Mouse (Mus musculus): ENCODE data around the gene Retreg3.
A peak's percentile ranks its signal among the peaks of the same experiment; 100 is the strongest.

The Retreg3 gene

DNA sequence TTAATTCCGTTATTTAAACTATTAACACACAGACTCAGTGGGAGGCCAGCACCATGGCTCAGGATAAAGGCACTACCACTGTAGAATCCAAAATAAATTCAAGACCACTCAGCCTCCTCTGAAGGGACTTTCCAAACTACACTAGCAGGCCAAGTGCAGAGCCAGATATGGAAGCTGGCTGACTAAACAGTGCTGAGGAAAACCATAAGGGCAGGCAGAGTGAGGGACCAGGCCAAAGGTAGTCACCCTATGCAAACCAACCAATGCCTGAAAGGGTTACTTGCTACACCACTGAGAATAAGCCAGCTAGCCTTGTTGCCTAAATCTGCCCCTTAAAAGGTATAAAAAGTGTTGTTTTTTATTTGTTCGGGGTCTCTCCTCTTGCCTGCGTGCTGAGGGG lies 7.5 kb downstream of the Retreg3 start:
- no peak for DNase-seq

DNA sequence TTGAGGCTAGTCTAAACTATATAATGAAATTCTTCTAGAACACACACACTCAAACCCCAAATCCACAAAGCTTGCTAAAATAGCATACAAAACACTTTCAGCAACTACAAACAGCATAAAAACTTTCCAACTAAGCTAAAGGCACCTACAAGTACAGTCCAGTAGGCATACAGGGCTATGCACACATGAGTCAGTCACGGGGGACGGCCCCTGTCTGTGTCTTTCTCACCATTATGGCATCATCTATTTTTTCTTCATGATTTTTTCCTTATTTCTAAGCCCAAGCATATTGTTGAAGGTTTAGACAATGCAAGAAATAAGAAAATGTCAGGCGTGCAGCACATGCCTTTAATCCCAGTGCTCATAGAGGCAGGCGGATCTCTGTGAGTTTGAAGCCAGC lies 8.5 kb downstream of the Retreg3 start:
- no peak for DNase-seq

DNA sequence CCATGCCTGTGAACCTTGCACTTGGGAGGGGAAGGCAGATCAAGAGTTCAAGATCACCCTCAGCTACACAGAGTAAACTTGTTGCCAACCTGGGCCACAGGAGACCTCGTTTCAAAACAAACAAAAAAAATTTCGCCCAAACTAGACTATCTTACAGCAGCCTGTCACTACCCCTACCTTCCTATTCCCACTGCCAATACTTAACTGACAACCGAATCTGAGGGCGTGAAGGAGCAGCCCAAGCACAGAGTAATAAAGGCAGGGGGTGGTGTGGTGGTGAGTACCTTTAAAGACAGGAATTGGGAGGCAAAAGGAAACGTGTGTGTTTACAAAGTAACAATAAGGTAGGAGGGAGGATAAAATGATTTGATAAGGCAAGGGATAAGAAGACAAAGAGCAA lies 9.0 kb downstream of the Retreg3 start:
- DNase-seq = no peak

DNA sequence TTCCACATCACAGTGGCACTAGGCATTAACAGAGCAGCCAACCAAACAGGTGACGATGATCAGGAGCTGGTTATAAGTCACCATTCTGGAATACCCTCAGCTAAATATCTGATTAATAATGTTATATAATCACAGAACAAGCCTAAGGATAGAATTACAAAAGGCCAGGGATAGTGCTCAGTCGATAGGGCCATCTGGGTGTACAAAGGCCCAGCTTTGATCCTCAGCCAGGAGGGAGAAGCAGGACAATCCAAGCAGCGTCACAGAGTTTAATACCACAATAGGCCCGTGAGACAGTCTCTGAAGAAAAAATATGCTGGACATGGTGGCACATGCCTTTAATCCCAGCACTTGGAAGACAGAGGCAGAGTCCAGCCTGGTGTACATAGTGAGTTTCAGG lies 10.3 kb downstream of the Retreg3 start:
- DNase-seq = no peak

DNA sequence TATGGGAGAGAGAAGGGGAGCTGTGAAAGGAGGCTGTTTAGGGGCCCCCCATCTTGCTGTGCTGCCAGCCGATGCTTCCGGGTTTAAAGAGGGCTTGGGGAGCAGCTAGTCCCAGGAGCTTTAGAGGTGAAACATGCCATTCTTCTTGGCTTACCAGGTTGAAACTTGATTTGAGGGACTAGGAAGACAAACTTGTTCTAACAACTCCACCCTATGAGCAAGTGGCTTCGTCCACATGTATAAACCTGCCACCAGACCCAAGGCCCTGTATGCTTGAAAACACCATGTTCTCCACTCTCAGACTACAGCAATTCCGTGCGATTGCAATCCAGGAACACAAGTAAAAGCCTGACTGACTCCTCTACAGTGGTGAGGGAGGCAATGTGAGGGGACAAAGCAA lies 16.7 kb downstream of the Retreg3 start:
- no peak for DNase-seq

DNA sequence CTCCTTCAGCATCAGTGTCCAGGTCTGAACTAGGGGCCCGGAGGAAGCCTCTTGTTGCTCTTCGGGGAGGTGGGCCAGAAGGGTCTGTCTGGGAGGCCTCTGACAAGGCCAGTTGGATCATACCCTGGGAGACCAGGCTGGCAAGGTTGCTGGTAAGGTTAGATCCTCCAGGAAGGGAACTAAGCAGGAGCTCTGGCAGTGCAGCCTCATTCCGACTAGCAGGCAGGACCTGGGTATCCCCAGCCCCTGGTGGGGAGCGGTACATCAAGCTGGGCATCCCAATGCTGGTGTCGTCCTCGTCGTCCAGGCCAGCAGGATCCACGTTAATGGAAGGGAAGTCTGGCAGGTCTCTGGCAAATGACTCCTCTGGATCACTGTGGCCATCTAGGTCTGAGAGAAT lies 21.5 kb downstream of the Retreg3 start:
- no peak for DNase-seq

DNA sequence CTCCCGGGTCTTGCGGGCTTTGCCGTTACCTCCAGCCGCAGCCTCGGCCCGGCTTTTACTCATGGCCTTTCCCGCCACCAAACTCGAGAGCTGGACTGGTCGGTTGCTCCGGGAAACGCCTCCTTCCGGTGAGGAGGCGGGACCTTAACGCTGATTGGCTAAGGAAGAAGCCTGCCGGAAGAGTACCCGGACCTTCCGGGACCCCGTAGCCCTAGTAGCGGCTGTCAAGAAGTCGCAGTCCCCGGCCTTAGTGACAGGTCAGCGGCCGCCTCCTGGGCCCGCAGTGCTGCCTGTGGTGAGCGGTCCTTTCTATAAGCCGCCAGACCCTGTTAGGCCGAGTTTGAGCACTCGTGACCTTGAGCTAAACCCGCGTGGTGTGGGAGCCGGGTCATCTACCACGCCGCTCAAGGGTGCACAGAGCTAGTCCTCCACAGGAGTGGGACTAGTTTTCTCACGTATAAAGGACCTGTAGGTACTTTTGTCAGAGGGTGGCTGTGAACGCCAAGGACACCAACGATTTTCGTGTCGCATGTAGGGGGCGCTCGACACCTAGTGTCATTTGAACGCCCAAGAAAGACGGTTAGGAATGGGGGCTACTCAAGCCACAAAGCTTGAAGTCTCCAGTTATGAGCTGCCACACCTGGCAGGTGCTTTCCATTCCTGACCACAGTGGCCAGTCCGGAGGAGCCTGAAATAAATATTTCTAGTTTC lies 24.2 kb downstream of the Retreg3 start, which contains the start of gene Psmc3ip:
Gene Psmc3ip (minus strand): TSS at position 123 of the 711 bp plus-strand sequence.
- peak; percentile 97 for DNase-seq

DNA sequence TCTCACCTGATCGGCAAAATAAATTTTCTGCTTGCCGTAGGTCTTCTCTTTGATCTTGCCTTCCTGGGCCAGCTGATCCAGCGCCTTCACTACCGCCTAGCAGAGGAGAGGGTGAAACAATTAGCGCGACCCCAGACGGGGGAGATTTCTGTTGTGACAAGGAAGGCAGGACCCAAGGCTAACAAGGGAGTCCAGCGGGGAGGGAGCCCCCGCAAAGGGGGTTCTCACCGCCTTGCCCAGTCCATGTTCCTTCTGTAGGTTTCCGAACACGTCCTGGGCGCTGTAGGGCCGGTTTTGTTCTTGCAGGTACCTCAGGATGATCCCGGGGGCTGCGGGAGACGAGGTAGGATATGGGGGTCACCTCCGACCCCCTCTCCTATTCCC lies 24.8 kb downstream of the Retreg3 start:
- no peak for DNase-seq

DNA sequence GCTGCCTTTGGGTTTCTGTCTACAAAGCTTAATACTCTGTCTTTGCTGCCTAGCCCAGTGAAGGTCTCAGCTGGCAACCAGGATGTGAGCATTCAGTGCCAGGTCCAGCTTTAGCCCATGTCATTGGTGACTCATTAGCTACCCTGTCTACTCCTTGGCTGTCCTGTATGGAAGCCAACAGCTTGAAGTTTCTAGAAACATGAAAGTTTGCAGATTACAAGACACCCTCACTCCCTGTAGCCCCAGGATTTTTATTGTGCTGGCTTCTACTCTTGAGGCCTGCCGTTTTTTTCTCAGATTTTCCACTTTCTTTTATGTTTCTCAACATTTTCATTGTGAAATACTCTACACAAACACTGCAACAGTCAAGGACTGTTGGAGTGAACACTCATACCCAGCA lies 29.8 kb downstream of the Retreg3 start:
- DNase-seq = no peak

DNA sequence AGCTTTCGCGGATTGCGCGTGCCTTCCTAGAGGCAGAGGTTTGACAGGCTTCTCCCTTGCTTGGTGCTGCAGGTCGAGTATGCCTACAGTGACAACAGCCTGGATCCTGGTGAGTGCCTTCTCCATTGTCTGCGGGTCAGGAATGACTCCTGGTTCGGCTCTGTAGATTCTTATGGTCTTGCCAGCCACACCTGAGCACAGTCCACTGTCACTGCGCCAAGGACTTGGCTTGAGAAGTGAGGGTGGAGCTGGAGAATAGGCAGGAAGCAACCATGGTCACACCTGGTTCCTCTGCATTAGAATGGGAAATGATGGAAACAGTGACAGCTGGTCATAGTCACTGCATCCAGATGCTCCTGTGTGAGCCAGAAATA lies 32.0 kb downstream of the Retreg3 start:
- no peak for DNase-seq

DNA sequence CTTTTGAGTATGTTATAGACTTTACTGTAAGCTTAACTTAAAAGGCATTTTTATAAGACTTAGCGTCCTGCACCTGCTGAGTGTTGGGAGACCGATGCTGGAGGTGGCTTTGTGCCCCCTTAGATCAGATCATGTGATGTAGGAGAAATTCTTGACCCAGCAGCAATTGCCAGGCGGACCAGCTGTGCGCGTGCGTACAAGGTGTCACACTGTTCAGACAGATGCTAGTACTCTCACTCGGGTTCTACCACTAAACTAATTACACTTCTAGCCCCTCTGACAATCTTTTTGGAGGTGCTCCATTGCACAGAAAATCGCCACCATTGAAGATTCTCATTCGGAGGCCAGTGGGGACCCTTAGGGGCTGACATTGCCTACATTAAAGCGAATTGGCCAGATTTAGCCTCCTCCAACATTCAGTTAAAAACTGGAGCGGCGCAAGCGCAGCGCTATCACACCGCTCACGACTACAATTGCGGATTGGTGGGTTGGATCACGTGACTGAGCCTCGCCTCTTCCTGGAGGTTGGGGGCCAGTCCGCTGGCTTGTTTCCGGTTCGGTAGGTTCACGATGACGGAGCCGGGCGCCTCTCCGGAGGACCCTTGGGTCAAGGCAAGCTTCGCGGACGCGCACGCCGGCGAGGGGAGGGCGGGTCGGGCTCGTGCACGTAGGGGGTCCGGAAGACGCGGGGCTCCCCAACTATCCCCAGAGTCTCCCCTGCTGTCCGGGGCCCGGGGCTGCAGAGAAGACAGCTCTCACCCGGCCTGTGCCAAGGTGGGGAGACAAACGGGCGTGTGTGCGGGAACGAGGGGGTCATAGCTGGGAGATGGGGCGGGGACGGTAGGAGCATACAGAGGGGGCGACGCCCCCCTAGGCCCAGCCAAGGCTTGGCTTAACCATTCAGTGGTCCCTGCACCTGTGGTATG lies 32.7 kb downstream of the Retreg3 start, which contains the start of gene Mlx:
Gene Mlx (plus strand): TSS at position 522 of the 926 bp plus-strand sequence.
- peak; percentile 96 for DNase-seq

DNA sequence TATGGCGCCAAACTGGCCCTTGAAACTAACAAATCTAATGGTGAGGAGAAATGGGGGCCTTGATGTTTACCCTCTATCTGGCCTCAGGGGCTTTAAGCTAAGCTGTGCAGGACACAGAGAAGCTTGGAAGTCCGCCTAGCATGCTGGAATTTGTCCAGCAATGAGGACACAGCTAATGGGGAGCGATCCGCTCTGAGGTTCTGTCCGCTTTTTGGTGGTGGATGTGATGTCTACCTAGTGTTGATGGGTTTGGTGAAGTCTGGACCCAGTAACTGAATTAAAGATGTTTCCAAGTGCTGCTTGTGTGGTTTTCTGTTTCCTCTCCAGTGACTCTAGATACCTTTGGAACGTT lies 33.4 kb downstream of the Retreg3 start:
- DNase-seq = no peak

DNA sequence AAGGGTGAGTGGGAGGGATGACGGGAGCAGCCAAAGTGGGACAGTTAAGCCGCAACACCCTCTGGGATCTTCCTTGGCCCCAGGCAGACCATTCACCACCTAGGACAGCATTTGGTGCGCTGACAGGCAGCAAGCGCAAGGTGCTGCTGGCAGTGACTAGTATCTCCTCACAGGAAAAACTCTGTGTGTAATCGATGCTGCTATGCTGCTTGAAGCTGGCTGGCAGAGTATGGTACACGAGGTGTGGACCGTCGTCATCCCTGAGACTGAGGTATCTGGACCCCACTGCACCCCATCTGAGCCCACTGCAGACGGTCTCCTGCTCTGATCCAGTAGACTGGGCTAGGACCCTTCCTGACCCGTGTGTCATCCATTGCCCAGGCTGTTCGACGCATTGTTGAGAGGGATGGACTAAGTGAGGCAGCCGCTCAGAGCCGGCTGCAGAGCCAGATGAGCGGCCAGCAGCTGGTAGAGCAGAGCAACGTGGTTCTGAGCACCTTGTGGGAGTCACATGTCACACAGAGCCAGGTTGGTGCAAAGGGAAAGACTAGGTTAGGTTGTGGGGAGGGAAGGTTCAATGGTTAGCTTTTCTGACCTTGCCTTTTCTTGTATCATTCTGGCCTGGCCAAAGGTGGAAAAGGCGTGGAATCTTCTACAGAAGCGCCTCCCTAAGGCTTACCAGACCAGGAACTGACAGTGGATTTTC lies 33.9 kb downstream of the Retreg3 start:
- no peak for DNase-seq

DNA sequence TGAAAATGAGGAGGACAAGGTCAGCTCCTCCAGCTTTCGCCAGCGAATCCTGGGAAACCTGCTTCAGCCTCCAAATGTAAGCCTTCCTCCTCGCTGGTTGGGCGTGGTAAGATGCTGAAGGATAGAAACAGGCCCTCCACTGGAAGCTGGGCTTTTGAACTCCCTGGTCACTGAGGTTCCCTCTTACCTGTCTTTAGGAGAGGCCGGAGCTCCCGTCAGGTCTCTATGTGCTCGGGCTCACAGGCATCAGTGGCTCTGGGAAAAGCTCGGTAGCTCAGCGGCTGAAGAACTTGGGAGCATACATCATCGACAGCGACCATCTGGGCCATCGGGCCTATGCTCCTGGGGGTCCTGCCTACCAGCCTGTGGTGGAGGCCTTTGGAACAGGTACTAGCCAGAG lies 34.9 kb downstream of the Retreg3 start:
- no peak for DNase-seq

DNA sequence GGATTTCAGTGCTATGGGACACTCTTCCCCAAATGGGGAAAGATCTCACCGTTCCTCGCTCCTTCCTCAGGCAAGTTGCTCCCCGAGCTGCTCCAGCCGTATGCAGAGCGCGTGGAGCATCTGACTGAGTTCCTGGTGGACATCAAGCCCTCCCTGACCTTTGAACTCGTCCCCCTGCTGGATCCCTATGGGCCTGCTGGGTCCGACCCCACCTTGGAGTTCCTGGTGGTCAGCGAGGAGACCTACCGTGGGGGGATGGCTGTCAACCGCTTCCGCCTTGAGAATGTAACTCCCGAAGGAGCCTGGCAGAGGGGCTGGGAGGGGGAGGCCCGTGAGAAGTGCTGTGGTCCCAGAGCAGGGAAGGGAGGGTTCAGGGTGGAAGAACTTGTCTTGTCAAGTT lies 35.4 kb downstream of the Retreg3 start:
- DNase-seq = no peak

DNA sequence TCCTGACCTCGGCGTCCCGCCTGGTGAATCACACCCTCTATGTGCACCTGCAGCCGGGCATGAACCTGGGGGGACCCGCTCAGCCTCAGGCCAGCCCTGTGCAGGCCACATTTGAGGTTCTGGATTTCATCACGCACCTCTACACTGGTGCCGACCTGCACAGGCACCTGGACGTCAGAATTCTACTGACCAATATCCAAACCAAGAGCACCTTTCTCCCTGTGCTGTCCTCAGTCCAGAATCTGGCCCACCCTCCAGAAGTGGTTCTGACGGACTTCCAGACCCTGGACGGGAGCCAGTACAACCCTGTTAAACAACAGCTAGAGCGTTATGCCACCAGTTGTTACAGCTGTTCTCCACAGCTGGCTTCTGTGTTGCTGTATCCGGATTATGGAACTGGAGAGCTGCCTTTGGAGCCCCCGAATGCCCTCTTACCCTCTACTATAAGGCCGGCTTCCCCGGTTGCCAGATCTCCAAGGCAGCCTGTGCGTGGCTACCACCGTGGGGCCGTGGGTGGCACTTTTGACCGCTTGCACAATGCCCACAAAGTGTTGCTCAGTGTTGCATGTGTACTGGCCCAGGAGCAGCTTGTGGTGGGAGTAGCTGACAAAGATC lies 36.5 kb downstream of the Retreg3 start:
- DNase-seq = no peak

DNA sequence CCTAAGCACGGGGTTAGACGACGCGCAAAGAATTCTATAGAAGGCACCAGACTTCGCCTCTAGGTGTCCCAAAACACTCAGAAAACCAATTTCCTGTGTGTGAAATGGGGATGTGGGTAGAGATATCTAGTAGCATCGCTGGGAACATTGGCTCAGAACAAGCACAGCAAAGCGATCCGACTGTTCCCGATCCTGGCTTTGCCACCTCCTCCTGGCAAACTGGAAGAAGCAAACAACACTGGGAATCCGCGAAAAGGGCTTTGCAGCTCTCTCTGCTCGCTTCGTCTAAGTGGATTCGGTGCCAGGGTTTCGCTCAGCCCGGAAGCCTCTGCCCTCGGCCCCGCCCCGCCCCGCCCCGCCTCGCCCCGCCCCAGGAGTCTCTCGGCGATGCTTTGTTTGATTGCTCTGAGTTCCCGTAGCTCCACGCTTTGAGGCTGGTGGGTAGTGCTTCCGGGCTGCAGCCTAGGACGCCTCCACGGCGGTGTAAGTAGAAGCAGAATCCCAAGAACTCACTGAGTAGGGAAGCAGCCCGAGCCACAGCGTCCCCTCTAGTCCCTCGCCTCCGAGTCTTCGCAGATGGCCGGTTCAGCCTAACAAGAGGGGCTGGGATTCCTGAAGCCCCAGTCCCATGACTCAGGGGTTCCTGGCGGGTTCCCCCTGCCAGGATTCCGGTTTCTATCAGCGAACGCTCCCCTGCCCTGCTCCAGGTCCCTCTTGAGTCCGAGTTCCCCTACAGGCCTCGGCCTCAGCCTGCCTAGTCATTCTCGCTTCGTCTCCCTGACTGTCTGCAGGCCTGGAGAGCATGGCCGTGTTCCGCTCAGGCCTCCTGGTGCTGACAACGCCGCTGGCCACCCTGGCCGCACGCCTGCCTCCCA lies 37.2 kb downstream of the Retreg3 start, which contains the start of gene Coasy:
Gene Coasy (plus strand): TSS at position 358 of the 875 bp plus-strand sequence.
- peak; percentile 96 for DNase-seq

DNA sequence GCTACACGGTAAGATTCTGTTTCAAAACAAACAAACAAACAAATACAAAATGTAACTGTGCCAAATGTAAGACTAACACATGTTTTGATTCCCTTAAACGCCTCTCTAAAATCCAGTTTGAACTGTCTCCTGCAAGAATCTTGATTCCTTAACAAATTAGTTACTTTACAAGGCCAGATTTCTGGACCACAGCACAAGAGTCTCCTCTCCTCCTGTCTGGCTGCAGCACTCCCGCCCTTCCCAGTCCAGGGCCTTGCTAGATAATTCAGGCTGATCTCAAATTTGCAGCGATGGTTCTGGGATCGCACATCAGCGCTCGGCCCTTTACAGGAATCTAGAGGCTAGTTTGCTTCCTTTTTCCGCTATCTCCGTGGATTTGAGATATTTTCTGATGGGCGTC lies 38.0 kb downstream of the Retreg3 start:
- DNase-seq = no peak

DNA sequence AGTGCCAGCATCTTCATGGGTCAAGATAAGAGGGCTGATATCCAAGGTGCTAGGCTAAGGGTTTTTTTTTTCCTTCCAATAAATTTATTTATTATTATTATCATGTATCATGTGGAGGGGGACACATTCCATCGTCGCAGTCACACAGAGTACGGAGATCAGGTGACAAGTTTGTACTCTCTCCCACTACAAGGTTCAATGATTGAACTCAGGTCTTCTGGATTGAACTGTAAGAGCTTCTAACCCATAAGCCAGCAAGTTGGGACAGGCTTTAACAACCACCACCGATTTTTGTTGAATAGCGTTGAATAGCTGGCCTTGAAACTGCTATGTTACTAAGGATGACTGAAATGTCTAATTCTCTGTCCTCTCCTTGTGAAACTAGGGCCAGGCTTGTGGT lies 39.3 kb downstream of the Retreg3 start:
- DNase-seq = no peak

DNA sequence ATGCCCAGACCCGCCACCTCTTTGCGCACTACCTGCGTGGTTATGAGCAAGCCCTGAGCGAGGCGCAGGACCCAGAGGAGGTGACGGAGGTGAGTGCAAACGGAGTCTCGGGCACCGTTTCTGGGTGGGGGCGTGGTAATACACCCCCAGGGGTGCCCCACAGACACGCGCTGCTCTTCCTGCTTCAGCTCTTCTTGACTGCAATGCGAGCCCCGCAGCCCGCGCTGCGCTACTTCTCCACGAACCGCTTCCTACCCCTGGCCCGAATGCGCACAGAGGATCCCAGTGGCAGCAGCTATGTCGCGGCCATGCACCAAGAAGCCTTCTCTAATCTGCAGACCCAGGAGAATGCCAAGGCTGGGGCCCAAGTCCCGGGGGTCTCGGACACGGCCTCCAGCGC lies 39.9 kb downstream of the Retreg3 start:
- no peak for DNase-seq

DNA sequence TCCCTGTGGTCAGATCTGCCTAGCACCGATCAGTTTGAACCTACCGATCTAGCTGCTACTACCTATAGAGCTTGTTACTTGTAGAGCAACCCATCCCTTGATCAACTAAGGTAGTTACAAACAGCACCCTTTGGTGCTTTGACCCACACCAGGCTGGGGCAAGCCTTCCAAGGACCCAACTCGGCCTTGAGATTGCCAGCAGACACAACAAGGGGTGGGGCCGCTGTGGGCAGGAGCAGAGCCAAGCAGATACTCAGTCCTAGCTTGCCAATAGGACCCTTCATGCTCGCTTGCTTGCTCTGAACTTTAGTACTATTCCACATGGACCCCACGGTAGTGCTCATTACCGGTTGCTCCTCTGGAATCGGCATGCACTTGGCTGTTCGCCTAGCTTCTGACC lies 41.6 kb downstream of the Retreg3 start, which contains the start of gene Hsd17b1:
Gene Hsd17b1 (plus strand): TSS at position 291 of the 400 bp plus-strand sequence.
- DNase-seq = no peak

Data from retina, postnatal 1 day (tissue).